Mouse (Mus musculus): ENCODE data around the gene Mybbp1a.

Mybbp1a gene

DNA sequence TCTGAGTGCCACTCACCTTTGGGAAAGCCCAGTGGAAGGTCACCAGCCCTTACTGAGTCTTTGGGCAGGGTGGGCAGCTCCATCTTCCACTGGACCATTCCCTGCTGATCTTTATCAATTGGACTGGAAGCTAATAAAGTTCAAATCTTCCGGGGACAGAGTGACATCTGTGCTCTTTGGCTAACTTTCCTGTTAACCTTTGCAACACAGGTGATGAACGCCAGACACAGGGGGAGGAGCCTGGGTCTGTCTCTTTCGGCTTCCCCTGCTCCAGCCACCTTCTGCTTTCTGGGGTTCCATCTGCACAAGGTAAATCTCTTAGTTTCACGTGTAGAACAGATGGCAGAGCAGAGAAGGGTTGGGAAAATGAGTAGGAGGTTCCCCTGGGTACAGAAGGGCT, 2.7 kb upstream of the Mybbp1a start:
- in situ Hi-C loops (cut with MboI, MseI): loop anchor here (25.0 kb wide), 1 partner anchor 1426 kb away; the partner anchor contains the start of genes Derl2, Dhx33 and Mis12

DNA sequence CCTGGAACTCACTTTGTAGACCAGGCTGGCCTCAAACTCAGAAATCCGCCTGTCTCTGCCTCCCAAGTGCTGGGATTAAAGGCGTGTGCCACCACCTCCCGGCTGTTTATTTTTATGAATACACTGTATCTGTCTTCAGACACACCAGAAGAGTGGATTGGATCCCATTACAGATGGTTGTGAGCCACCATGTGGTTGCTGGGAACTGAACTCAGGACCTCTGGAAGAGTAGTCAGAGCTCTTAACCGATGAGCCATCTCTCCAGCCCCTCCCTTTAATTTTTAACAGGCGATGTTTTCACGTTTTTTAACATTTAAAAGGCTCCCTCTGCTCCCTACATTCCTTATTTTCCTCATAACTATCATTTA, 574 bp upstream of the Mybbp1a start:
- in situ Hi-C loops (cut with MboI, MseI): loop anchor here (5.0 to 25.0 kb wide), 2 partner anchors 223 to 1428 kb away; partner anchors contain the start of genes Derl2, Dhx33, Med31 and Mis12

DNA sequence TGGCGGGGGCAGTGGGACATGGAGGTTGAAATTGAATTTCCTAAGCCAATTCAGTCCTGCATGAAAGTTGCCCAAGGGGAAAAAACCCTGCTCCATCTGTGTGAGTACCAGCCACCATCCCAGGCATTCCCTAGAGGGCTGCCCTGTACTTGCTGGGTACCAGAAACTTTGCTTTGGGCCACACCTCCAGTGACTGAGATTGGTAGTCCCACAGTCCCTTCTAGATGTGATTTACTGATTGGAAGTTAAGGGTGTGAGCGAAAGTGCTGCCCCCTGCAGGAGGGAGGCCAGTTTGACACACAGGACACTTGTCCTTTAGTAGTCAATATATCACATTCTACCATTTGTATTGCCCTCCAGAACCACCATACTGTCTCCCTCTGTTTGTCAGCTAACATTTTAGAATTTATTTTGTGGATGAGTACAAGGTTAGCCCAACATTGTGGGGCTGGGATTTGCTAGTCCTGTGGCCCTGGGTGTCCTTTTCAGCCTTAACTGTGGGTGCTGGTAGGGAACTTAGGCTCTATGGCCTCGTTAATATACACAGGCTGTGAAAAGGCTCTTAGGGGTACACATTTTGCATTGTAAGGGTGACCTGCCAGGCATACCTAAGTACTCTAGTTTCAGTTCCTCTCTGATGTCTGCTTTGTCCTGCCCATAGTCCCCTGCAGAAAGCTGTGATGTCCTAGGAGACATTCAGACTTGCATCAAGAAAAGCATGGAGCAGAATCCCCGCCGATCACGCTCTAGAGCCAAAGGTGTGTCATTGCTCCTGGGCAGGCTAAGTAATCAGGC, 5.4 kb downstream of the Mybbp1a start:
- in situ Hi-C loops (cut with MboI, MseI): loop anchor here (25.0 kb wide), 1 partner anchor 1434 kb away; the partner anchor contains the start of genes Derl2, Dhx33 and Mis12

DNA sequence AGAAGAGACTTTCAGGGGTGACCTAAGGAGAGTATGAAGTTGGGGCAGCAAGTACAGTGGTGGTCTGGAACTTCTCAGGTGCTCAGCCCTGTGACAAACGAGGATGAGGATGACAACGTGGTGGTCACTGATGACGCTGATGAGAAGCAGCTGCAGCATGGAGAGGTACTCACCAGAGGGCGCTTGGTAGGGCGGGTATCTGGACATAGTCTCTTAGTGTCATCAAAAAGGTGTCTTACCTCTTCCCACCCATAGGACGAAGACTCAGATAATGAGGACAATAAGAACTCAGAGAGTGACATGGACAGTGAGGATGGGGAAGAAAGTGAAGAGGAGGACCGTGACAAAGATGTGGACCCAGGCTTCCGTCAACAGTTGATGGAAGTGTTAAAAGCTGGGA, 6.3 kb downstream of the Mybbp1a start:
- in situ Hi-C loops (cut with MboI, MseI): loop anchor here (25.0 kb wide), 1 partner anchor 1435 kb away; the partner anchor contains the start of genes Derl2, Dhx33 and Mis12

DNA sequence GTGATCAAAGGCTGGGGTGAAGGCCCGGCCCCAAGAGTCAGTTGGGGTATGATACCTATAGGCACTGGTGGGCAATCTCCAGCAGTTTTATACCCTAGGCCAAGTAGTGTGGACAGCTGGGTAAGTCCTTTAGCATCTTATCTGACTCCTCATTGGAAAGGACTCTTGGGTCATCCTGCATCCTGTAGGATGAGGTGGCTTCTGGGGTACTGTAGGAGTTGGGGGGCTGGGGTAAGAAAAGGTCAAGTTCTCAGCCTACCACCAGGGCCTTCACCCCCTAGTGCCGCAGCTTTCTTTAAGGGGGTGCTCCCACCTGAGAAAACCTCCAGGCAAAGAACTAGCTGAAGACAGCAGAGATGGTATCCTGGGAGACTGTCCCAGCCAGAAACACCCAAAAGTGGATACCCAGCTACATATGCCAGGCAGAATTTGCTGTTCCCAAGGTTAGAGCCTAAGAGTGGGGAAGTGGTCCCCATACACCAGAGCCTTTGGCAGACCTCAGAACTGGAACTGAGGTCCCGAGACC, 11.0 kb downstream of the Mybbp1a start:
- in situ Hi-C loops (cut with MboI, MseI): no loop called here

DNA sequence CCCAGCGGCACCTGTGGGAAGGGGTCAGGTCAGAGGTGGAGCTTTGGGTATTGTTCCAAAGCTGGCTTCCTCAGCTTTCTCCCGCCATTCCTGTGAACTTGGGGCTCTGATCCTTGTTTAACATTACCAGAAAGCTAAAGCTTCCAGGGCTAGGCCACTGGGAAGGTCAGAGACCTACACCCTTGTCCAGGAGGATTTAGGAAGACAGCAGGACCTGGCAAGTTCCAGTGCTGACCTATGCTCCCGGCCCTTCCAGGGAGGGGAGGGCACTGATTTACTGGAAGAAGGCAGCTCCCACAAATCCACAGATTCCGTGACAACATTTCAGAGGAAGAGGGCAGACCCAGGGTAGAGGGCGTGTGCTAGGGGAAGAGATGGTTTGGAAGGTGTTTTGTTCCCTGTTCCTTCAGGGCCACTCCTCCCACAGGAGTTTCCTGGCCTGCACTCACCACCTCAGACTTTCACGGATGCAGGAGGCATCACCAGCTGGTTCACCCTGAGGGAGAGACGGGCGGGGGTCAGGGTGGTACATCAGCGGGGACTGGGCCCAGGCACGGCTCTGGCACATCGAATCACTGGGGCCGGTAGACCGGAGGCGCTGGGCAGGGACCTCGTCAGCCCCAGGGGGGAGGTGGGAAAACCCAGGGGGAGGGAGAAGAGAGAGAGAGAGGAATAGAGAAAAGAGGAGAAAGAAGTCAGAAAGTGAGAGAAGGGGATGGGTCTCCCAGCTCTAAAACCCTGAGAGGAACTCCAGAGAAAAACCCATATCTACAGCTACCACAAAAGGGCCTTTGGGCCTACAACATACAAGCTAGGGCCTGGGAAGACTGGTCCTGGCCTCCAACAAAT, 12.2 kb downstream of the Mybbp1a start:
- in situ Hi-C loops (cut with MboI, MseI): no loop called here

DNA sequence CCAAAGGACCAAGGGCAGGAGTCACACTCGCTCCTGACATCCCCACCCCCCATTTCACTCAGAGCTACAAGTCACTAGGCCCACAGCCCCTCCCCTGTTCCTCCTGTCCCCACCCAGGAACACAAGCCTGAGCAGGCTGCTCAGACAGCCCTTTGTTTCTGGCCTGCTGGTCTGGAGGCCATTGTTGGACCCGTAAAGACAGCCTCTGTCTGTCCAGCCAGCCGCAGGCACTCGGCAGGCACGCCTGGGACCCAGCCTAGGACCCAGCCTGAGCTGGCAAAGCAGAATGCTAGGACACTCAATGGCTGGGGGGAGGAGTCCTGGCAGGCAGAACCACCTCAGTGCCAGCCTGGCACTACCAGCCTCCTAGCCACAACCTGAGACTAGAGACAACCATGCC, 14.5 kb downstream of the Mybbp1a start:
- in situ Hi-C loops (cut with MboI, MseI): no loop called here

DNA sequence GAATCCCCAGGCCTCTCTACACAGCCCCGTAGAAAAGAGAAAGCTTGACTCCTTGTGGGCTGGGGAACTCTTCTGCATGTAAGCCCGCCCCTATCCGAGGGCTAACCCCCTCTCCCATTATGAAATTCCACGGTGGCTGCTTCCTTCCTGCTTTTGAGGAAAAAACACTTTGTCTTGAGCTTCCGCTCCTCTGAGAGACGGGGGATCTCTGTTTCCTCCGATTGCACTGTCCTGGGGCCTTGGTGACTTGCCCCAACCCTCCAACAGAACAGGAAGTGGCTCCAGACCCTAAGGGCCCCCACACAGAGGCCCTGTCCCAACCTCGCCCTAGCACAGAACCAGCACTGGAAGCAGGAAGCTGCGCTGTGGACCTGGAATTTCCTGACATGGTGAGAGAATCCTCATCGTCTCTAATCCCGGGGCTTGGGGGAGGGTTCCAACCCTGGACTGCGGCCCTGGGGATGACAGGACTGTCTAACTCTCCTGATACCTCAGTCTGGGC, 16.9 kb downstream of the Mybbp1a start:
- in situ Hi-C loops (cut with MboI, MseI): no loop called here

DNA sequence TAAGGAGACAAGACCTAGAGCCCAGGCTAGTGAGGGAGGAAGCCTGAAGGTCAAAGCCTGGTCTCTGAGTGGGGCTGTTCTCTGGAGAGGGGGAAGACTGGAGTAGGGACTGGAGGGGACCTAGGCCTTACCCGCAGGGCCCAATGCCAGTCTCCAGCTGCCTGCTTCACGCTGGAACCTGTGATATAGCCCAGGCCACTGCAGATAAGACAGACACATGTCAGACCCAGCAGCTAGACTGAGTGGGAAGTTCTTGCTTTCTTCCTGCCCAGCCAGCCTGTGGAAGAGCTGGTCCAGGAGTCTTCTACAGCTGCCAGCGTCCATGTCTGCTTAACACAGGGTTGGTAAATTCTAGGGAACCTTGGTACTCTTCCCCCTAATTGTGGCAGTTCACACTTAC, 17.3 kb downstream of the Mybbp1a start:
- in situ Hi-C loops (cut with MboI, MseI): no loop called here

DNA sequence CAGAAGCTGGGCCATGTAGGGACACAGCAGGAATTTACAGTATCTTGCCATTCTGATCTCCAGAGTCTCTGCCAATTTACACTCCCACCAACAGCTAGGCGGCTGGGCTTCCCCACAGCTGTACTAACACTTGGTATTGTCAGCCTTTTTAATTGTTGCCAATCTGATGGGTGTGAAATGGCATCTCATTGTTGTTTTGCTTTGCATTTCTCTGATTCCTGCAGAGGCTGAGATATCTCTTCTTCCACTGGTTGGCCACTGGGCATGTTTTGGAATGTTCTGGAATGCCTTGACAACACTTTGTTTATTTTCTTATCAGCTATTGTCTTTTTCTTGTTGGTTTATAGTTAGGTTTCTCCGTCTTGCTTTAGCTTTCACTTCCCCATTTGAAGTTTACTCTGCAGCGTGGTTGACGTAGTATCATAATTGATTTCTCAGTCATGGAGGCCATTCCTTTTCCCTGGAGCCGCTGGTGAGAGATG, 20.4 kb downstream of the Mybbp1a start:
- in situ Hi-C loops (cut with MboI, MseI): no loop called here

DNA sequence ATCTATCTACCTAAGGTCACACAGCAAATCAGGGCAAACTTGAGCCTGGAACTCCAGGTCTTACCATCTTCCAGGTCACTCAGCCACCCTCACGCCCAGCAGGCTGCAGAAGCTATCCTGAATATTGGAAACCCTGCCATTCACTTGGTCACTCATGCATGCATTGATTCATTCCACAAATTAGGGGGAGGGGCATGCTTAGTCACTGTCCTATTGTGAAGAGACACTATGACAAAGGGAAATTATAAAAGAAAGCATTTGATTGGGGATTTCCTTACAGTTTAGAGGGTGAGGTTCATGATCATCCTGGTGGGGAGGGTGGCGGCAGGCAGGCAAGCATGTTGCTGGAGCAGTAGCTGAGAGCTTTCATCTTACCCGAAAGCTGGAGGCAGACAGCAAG, 23.7 kb downstream of the Mybbp1a start:
- in situ Hi-C loops (cut with MboI, MseI): no loop called here

DNA sequence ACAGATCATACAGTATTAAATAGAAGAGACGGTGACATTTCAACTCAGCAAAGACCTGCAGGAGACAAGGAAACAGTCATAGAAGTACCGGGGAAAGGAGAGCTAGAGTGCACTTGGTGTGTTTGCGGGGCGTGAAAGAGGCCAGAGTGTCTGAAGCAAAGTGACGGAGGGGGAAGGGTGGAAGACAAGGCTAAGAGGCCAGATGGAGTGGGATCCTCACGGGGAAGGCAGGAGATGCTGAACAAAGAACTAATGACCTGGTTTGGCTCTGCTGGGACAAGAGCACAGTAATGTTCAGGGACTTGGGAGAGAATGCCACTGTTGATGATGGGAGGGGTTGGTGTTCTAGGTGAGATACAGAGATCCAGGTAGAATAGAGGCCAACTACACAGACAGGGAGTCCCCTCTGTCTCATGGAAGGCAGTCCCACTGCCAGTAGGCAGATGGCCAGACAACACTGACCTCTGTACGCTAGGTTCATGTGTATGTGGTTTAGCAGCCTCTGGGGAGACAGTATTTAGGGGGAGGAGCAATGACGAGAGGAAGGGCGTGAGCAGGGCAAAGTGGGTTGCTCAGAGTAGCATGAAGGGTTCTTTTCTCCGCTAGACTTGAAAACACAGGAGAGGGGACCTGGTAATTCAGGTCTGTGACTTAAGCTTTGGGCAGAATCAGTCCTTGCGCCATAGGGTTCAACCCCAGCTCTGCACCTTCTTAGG, 25.0 kb downstream of the Mybbp1a start:
- in situ Hi-C loops (cut with MboI, MseI): no loop called here

DNA sequence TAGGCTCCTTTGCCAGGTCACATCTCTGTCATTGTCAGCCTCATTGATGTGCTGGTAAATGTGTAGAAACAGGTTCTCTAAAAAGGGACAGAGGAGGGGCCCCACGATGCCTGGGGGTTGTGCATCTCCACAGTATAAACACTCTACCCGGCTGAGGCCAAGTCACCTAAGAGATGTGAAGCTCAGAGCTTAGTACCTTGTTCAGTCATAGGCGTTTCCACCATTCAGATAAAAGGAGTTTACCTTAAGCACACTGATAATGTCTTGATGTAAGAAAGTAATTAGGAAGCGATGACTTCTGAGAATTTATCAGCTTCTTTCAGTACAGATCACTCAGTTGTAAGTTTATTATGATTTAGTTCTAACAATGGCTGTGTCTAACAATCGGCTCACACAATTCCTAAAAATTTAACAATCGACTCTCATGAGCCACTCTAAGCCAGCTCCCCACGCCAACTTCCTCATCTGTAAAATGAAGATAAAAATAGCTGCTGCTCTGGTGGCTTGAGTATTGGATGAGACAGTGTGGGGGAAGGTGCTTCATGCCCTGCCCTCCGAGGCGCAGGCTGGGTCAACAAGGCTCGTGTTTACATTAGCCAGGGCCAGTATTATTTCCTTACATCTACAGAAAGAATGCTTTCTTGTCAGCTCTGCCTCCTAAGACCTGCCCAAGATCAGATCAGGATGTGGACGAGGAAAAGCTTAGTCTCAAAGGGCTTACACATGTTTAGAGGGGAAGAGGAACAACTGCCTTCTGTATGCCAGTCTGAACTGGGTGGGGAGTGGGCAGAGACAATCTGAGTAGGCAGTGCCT, 25.7 kb downstream of the Mybbp1a start:
- in situ Hi-C loops (cut with MboI, MseI): no loop called here

DNA sequence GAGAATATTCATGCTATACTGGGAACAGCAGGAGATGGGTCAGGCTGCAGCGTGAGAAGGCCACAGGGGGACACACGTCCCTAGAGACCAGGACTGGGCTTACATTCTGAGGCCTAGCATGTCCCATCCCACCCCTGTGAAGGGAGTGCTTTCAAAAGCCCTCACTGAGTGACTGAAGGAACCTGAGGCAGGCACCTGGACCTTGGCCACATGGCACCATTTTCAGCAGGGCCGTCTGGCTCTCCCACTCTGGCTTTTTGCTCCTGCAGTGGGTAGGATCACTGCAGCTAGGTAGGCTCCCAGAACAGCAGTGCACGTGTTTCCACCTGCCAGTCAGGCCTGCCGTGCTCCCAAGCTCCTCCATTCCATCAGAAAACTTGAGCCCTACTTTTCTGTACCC, 27.4 kb downstream of the Mybbp1a start:
- in situ Hi-C loops (cut with MboI, MseI): no loop called here

DNA sequence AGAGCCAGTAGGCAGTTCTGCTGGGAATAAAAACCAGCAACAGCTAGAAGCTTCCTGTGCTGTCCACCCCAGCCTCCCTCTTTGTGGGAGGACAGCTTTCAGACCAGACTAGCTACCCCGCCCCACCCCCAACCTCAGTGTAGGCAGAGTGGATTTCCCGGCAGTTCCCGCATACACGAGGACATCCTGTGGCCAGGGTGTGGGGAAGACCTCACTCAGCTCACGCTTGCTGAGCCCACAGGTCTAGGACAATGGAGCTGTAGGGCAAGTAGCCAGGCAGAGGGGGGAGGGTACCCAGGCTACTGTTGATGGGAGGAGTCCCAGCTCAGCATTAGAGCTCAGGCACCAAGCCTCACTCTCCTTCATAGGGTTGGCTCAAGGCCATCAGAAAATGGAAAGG, 28.1 kb downstream of the Mybbp1a start:
- in situ Hi-C loops (cut with MboI, MseI): no loop called here

DNA sequence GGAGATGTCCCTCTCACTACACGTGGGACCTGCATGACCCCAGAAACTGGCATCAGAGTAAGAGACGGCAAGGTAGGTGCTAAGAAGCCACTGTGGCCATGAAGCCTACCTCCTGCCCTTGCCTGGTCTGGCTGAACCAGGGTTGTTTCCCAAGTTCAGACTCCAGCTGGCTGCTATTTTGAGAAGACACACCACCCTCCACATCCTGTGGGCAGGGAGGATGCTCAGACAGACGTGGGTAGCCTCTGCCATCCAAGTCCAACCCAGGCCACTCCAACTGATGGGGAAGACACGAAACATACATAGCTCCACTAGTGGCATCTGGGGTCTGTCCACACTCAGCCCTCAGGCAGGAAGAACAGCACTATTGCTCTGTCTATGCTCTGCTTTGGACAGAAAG, 28.8 kb downstream of the Mybbp1a start:
- in situ Hi-C loops (cut with MboI, MseI): no loop called here

DNA sequence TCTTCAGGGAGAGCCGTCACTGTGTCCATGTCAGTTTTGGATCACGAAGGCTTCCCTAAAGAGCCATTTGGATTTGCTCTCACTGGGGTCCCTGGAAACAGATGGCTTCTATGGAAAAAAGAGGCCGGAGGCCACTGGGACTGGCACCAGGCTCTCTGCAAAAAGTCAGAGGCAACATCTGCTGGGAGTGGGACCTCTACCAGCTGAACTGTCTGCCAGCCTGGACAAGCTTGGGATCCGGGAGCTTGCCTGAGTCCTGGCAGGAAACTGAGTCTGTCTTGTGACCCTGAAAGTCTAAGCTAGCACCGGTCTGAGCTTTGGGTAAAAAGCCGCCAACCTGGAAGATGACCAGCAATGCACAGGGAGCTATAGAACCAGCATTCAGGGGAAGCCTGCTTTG, 30.2 kb downstream of the Mybbp1a start:
- in situ Hi-C loops (cut with MboI, MseI): no loop called here

DNA sequence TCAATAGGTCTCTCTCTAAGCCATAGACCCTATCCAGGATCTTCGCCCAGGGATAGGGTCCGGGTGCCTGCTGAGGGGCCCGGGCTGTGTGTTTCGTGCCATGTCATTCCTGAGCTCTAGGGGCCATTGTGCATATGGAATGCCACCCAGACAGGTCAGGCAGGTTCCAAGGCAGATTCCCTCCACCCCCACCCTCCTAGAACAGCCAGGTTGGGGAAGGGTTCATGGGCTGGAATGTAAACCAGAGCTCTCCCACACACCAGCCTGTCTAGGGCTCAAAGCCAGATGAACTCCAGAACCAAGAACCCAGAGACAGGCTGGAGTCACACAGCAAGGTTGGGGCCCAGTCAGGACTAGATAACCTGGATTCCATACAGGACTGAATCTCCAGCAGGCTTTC, 32.4 kb downstream of the Mybbp1a start:
- in situ Hi-C loops (cut with MboI, MseI): no loop called here

DNA sequence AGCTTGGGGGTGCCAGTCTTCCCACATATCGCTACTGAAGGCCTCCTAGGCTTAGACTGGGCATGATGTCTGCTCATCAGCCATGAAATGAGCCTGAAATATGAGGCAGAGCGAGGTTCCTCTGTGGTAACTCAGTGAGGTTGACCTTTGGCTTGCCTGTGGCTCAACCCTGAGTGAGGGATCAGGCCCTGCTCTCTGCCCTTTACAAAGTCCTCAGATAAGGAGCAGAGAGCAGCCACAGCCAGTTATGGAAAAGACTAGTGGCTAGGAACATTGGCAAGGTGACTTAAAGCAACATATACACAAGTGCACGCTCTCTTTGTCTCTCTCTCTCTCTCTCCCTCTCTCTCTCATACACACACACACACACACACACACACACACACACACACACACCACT, 33.8 kb downstream of the Mybbp1a start:
- in situ Hi-C loops (cut with MboI, MseI): no loop called here

DNA sequence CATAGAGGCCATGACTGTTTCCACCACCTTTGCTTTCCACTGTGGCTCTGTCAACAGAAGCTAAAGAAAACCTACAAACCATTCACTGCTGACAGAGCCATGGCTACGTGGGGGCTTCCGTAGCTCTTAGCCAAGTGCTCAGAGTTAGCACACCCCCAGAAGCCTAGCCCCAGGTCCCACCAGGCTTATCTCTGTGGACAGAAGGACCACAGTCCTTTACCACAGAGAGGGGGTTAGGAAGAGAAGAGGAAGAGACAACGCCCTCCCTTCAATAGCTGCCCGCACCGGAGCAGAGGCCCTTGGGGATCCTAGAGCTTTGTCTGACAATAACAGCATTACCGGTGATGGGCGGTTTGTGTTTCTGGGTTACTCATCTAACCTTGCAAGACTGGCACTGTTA, 34.3 kb downstream of the Mybbp1a start:
- in situ Hi-C loops (cut with MboI, MseI): no loop called here

Data from T-helper 2 cell (primary cell).